Mouse (Mus musculus): ENCODE measurements around the gene Gm42791.

DNA sequence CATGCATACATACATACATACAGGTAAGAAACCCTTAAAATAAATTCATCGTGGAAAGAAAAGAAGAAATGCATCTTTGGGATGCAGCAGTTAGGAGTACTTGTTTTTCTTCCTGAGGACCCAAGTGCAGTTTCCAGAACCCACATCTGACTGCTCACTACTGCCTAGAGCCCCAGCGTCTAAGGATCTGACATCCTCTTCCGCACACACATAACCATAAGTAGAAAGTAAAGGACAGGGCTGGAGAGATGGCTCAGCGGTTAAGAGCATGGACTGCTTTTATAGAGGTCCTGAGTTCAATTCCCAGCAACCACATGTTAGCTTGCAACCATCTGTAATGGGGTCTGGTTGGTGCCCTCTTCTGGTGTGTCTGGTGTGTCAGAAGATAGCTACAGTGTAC, 37.5 kb upstream of the Gm42791 start:
- no peak for TF ChIP-seq POLR2A (IDR thresholded peaks at IDR 0.05; ENCODE audit: control insufficient read depth, low read depth, low read length)
- TF ChIP-seq CTCF (IDR thresholded peaks at IDR 0.05; ENCODE audit: control insufficient read depth, insufficient read depth, insufficient replicate concordance, low read depth, low read length), result no peak

Data from testis, adult 2 months (tissue).